In genomic region chrX:166167307-166167706, GRCm38 (mm10) we compare ENCODE assay signal across 9 mouse cellular contexts. TPM values are rescaled to one million over a fixed set of nuclear protein-coding genes. Genes with fewer than 3 reads are reported as not detected.
A peak's percentile ranks its signal among the peaks of the same experiment; 100 is the strongest.
DNase-seq lines count a peak whose midpoint lies in the region; ATAC-seq and TF ChIP-seq lines count a peak whose summit lies in the region.
"Had no signal": no experiment of that assay in that cellular context is flagged by ENCODE, and none has a peak within 500 bp of the region (broad histone marks: within the 10 kb centered on the region; RNA-seq: fewer than 3 reads in every experiment).

No protein-coding gene starts in this region.

- TF ChIP-seq CTCF in liver, adult 2 months (IDR thresholded peaks at IDR 0.05; ENCODE audit: low read depth, low read length) = peak; percentile 35; the same call in 1 of the 2 replicates
- TF ChIP-seq CTCF in Patski (IDR thresholded peaks at IDR 0.05) = peak; percentile 59

- H3K27me3 ChIP-seq in liver, adult 2 months (ENCODE audit: control insufficient read depth, insufficient read depth, low read length) = no peaks in the 10 kb centered on the region
- peaks cover 12% of the 10 kb centered on the region for H3K27me3 ChIP-seq in Patski

- H3K27ac ChIP-seq in liver, adult 2 months (replicated peaks; ENCODE audit: insufficient read depth, low read depth, low read length) = no peak overlapping the region
- H3K27ac ChIP-seq: macrophage had no signal

- no peaks in the 10 kb centered on the region for H3K4me1 ChIP-seq in liver, adult 2 months (ENCODE audit: control insufficient read depth, insufficient read depth, low read length)

- no peak for ATAC-seq in Patski

- WGBS in liver, adult 2 months = 7% methylated on average over 4 of the region's 4 CpGs

- no peak for TF ChIP-seq POLR2A in liver, adult 2 months (IDR thresholded peaks at IDR 0.05; ENCODE audit: extremely low read depth, insufficient read depth, low read length)

- no peaks in the 10 kb centered on the region for H3K79me2 ChIP-seq in liver, adult 2 months (ENCODE audit: control insufficient read depth, insufficient read depth, low read length)

- CTCF ChIA-PET in Patski (lab: Charles Lee) = interaction anchor here (1.0 to 1.9 kb wide), 4 partner anchors 184 to 486 kb away, joined by 3 to 8 read pairs (median 4); no protein-coding TSS in a partner anchor

- peak; percentile 14 for DNase-seq in gastrocnemius, adult 18-20 months (ENCODE audit: low spot score)
- DNase-seq in gastrocnemius, adult 8-10 months (ENCODE audit: low spot score in 2 of 2) = no peak
- DNase-seq in liver, adult 2 months (ENCODE audit: extremely low read depth, low read depth, low spot score) = peak; percentile 22
- DNase-seq in liver = no peak
- no peak for DNase-seq in Patski (ENCODE audit: low read depth, low spot score)
- DNase-seq in heart, postnatal 36 days = peak; percentile 7 to 11
- no peak for DNase-seq in ovary, postnatal 36 days (ENCODE audit: low spot score)
- DNase-seq in spleen, adult 12 weeks (ENCODE audit: low spot score) = no peak

- in situ Hi-C loops in Patski (cut with MboI; ENCODE audit: low pct_unique_long_range_greater_than_20kb) = loop anchor here (5.0 to 25.0 kb wide), 5 partner anchors 190 to 1625 kb away; no protein-coding TSS in a partner anchor

- intact Hi-C loops in heart, postnatal 36 days (cut with DNase I) = loop anchor here (1.0 to 10.0 kb wide), 4 partner anchors 185 to 1067 kb away; no protein-coding TSS in a partner anchor

- POLR2A ChIA-PET in Patski (lab: Charles Lee) = no interaction called here

- H3K9ac ChIP-seq in liver, adult 2 months (ENCODE audit: low read depth, low read length) = no peak overlapping the region

- H3K4me3 ChIP-seq in liver, adult 2 months (ENCODE audit: insufficient read depth, low read depth, low read length) = no peak overlapping the region

- no peaks in the 10 kb centered on the region for H3K36me3 ChIP-seq in liver, adult 2 months (ENCODE audit: control insufficient read depth, insufficient read depth, low read length)

RNA-seq across cellular contexts. Expression of gene Gemin8, which starts 2.9 kb away (rescaled TPM):
- 1 to 10 TPM in 1 of 2 experiments, under 1 TPM in 1; 0.97 to 1.3 TPM for total RNA-seq in gastrocnemius, adult 18-20 months (2021)
- 1 to 10 TPM; 1.2 to 2.0 (median 1.4) TPM for total RNA-seq in gastrocnemius, adult 8-10 months (2022)
- 0.92 and 0.94 TPM in 2 replicates for total RNA-seq in liver, adult 2 months (2014; rRNA removed)
- 0.83 and 1.4 TPM in 2 replicates for polyA plus RNA-seq in liver, adult 2 months (2012; rRNA removed)
- polyA plus RNA-seq in Patski (2021) = 13.0 TPM
- 1 to 10 TPM; 2.7 to 3.2 TPM for total RNA-seq in heart, postnatal 36 days (2021)

Comparison
In these comparisons a context has a peak if more than half of its experiments do, and no peak if none do; other contexts are left out.
1. DNase-seq: peak in gastrocnemius, adult 18-20 months (single experiment), liver, adult 2 months (single experiment) and heart, postnatal 36 days (2 of 2); none in gastrocnemius, adult 8-10 months (0 of 2), liver (single experiment), Patski (single experiment), ovary, postnatal 36 days (single experiment) and spleen, adult 12 weeks (single experiment).